Mouse (Mus musculus): ENCODE results near the gene Kctd21.

The Kctd21 gene

DNA sequence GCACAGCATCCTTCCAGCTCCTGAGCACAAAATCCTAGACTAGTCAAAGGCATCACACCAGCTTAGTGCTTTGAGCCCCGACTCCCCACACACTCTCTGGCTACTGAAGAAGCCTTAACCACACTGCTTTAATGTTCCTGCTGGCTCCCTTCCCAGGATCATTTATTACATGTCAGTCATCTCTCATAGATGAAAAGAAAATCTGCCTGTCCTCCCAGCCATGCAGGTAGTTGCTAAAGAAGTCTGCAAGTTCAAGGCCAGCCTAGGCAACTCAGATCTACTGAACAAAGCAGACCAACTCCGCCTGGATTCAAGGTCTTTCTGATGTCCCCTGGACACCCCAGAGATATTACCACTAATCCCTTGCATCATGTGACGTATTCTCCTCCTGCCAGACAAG lies 14.4 kb upstream of the Kctd21 start:
- CTCF ChIA-PET: no interaction called here

DNA sequence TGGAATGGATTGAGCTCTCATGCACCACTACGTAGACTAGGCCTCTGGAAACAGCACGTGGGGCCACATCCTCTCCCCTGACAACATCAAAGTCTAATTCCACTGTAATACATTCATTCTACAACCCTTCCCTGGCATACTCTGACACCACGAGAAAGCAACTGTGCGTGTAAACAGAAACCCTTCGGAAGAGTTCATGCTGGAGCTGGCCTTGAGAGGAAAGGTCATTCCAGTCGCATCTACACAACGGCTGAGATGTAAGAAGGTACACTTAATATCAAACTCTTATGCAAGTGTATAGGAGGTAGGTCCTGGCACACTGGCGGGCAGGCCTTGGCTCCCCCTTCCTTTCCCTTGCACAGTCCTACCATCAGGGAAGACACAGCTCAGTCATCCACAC lies 7.8 kb upstream of the Kctd21 start:
- CTCF ChIA-PET: no interaction called here

DNA sequence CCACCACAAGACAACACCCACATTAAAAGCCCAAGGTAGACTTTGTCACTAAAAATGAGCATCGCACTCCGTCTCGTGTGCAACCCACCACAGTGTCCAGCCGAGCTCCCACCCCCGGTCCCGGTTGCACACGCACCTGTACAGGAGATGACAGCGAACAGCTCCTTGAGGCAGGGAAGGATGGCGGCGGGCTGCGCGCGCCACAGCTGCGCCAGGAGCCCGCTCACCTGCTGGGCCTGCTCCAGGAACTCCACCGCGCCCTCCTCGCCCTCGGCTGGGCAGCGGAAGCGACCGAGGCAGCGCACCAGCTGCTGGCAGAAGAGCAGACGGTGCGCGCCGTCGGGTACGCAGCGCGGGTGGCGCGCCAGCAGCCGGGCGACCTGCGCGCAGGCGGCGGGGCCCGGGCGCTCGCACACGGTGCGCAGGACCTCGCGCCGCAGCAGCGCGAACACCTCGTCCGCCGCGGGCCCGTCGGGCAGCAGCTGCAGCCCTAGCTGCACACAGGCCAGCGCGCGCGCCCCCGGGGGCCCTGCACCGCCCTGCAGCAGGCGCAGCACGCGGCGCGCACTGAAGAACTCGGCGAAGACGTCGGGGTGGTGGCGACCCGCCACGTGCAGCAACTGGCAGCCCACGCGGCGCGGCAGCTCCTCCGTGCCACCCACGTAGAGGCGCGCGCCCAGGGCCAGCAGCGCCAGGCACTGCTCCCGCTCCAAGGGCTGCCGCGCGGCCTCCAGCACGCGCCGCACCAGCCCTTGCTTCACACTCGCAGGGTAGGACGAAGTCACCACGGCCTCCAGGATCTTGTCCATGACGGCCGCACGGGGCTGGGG lies 6.8 kb upstream of the Kctd21 start:
- CTCF ChIA-PET: no interaction called here

DNA sequence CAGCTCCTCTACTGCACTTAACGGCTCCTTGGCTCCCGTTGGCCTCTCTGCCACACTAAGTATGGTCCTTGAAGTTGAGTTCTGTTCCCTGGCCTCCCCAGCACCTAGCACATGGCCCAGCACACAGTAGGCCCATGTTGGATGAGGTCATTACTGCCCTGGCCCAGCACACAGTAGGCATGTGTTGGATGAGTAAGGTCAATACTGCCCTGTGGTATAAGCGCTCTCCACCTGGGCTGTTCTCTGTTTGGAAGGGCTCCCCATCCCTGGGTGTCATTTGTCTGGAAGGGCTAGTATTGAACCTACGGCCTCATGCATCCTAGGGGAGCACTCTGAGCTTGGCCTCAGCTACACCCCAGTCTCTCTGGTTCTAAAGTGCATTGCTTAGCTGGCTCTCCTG lies 4.8 kb upstream of the Kctd21 start:
- CTCF ChIA-PET: no interaction called here

DNA sequence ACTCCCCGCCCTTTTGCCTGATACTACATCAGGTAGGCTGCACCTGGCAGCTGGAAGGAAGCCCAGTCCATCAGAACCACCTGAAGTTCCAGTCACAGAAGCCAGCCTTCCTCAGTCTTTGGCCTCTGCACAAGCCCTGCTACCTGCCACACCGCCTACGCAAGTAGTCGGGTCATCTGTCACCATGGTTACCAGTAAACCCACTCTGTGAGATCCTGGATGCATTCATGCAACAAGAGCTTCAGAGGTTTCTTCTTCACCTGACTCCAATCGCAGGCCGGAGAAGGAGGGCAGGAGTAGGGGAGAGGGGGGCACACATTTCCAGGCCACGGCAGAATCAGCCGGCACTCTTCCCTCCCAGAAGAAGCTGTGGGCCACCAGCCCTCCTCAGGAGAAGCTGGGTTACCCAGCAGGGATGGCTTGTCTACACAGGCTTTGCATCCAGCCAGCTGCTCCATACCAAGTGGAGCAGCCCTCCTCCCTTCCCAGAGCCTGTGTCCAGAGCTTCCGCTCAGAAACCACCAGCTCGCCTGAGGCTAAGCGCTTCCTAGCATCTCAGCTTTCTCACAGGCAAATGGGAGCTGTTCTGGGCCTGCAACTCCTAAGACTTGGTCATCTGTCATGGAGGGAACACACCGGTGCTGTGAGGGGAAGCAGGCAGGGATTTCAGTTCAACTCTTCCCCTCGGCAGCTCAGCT lies 3.1 kb upstream of the Kctd21 start:
- CTCF ChIA-PET: no interaction called here

DNA sequence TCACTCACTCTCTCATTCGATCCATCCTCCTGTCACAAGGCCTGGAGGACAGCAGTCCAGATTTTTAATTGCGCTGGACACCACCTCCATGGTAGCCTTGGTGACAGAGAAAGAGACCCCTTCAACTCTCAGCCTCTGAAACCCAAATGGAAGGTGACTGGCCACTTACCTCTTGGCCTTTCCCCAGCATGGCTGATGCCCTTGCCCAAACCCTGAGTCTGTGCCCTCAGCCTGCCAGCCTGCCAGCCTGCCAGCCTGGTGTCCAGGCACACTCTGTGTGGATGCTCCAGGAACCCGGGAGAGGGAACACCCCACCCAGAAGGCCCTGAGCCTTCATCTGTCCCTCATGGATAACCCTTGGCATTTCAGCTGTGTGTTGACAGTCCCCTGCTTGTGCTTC lies 2.5 kb upstream of the Kctd21 start:
- CTCF ChIA-PET: no interaction called here

DNA sequence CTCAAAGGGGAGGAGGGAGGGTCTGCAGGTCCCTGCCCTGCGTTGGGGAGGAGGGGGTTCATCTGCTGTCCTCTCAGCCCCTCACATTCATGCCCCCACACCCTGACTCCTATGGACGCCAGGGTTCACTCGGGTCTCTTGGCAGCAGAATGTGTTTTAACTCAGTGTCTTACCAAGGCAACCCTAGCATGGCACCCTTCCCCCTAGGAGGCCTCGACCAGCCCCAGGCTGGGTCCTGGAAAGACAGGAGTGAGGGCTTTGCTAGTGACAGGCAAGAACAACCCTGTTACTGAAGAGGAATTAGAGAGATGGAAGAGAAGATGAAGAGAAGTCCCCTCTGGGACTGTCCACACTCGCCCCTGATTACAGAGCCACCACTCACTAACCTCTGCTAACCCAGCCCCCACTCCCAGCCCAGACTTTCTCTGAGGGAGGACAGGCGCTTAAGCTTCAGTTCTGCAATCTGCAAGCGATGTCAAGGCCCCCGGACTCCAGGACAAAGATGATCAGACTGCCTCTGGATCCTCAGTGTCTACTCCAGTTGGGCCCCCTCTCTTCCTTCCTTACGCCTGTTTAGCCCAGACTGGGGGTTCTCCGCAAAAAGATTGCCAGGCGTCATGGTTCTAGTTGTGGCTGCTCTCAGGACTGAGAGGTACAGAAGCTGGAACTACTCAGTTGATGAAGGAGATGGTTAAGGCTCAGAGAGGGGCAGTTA lies 1.0 kb upstream of the Kctd21 start:
- CTCF ChIA-PET: no interaction called here

DNA sequence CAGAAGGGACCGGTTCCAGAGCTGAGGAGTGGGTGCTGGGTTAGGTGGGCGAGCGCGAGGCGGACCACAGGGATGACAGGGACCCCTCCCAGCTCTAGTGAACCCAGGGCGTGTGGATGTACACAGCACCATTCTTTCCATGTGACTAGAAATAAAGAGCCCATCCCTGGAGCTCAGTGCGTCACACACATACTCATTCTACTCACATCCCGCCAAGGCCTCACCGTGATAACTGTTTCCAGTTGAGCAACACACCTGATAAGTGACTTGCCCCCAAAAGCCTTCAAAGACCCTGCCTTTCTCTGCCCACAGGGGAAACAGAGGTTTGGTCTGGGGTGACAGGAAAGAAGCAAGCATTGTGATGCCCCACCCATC lies 527 bp downstream of the Kctd21 start:
- CTCF ChIA-PET: no interaction called here

DNA sequence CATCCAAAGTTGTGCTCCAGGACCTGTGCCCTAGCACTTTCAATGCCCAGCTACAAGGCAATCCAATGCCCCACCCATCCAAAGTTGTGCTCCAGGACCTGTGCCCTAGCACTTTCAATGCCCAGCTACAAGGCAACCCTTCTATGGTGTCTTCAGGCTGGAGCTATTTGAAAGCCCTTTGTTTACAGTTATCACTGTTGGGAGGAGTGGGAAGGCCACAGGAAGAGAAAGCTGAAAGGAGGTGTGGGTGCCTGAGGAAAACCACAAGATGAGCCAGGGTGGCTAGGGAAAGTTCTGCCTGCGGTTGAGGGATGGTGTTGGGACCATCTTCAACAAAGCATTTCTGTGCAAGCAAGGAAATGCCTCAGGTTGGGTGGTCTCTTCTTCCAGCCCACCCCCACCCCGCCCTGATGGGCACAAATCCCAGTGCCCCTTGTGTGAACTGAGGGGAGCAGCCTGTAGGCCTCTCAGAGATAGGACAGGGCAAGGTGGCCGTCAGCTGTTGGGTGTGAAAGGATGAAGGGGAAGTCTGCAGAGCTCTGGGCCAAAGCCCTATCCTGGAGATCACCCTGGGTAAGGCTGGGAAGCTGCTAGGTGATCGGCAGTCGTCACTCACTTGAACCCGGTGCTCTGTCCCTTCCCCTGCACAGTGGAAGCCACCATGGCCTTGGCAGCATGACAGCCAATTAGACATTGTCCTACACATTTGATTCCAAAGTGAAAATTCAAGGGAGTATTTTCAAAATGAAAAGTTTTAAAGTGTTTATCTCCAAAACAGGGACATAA lies 1.2 kb downstream of the Kctd21 start:
- CTCF ChIA-PET: no interaction called here

DNA sequence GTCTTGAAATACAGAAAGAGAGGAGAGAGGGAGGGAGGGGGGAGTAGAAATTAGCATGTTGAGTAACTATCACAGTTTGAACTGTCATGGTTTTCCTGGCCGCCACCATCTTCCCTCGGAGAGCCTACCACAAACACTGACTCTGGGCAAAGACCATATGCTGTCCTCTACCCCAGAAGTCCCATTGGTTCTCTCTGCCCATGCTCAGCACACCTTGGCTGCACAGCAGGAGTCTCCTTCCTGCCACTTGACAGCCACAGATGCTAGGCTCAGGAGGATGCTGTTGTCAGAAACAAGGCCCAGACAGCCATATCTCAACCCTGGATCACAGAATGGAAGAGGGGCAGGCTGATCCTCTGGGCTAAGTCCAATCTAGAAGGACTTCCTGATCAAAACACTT lies 2.3 kb downstream of the Kctd21 start:
- CTCF ChIA-PET: no interaction called here

DNA sequence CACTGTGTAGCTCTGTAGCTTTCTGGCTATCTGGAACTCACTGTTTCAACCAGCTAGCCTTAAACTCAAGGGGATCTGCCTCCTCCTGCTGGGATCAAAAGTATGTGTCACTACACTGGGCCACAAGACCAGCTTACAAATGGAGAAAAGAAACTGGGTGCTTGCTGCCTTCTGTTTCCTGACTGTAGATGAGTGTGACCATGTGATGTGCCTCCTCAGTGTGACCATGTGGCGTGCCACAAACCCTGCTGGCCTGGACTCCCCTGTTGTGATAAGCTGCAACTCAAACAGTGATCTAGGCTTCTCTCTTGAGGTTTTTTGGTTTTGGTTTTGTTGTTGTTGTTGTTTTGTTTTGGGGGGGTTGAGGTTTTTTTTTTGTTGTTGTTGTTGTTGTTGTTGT lies 4.6 kb downstream of the Kctd21 start:
- CTCF ChIA-PET: interaction anchor here (0.9 kb wide), 1 partner anchor 16 kb away, joined by 3 read pairs; no protein-coding TSS in a partner anchor

DNA sequence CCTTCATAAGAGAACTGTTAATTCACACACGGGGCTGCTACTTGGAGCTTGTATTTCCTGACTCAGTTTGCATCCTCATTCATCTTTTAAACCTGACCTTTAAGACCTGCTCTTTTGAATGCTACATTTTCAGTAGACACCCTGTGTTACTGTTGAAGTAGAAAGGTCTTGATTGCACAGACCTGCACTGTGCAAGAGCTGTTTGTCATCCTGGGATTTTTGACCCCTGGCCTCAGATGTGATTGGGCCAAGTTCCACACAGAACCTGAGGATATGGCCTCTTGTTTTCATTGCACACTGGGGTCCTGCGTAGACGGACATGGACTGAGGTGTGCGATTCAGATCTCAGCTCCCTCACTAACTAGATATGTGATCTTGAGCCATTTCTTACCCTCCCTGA lies 6.5 kb downstream of the Kctd21 start:
- CTCF ChIA-PET: no interaction called here

DNA sequence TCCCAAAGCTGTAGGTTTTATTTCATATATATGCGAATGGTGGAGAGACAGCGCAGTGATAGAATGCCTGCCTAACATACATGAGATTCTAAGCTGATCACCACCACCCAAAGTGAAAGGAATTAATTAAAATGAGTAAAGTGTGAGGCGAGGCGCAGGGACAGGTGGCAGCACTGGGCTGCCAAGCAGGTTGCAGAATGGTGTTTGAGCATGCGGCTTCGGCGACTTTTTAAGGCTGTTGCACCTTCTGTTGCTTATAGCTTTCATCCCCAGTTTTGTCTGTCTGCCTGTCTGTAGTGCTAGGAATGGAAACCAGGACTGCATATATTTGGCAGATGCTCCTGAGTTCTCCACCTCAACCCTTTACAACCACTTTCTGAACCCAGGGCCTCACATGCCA lies 7.5 kb downstream of the Kctd21 start:
- CTCF ChIA-PET: no interaction called here

DNA sequence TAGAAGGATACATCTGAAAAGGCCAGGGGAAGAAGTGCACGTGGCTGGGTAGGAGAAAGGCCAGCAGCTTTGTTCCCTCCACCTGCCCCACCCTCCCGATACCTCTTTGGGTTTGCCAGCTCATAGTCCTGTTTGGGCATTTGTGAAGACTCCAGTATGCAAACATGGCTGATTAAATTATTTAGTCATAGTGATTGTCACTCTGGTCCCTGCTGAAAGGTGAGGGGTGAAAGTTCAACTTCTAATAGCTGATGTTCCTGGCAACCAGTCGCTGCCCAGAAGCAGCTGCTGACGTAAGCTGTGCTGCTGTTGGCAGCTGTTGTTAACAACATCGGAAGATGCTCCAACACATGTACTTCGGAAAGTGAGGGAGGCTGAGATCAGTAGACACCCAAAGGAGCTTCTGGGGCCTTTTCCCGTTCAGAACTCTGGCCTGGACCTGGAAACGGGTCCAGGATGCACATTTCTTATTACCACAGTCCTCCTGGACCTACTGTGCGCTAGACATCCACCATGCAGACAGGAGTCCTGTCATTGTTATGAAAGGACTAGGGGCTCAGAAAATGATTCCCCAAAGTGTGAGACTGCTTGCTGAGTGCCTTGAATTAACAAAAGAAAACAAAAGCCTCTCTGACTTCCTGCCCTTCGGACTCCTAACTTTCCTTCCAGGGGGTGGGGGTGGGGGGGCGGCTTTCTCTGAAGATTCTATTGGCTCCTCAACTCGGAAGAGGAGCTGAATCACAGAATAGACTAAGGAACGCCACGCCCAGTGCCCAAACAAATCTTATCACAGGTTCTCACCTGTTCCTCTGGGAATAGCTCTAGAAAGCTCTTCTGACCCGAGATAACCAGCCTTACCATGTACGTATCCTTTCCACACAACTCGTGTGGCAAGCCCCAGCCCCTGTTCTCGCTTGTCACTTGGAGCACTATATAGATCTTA lies 9.1 kb downstream of the Kctd21 start:
- CTCF ChIA-PET: interaction anchor here (0.7 kb wide), 1 partner anchor 28 kb away, joined by 3 read pairs; no protein-coding TSS in a partner anchor

DNA sequence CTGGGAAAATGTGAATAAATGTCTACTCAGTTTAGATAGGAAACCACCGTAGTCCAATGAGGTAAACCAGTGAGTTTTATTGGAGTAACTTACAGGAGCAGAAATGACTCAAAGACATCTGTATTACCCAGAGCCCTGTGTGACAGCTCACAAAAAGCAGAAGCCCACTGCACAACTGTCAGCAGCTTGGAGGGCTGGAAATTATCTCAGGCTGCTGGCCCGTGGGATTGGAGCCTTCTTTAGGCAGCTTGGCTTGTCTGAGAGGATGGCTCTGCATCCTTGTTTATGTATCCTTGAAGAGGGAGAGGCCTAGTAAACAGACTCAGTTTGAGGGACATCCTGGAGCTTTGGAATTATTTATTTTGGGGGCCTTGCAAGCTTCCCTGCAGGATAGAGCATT lies 10.8 kb downstream of the Kctd21 start:
- CTCF ChIA-PET: no interaction called here

DNA sequence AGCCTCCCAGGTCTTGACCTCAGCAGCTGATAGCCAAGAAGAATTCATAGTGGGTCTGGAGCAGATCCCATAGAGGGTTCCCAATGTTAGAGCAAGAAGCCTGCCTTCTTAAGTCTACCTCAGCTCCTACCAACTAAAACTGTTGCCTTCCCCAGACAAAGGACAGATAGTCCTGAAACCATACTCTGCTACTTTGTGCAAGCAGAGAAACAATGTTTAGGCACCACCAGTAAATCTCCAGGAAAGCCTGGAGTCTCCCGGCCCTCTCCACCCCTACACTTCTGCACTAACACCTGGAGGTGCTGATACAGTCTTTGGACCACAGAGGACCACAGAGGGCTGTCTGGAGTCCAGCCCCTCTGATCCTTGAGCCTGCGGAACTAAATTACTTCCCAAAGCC lies 12.5 kb downstream of the Kctd21 start:
- CTCF ChIA-PET: no interaction called here

DNA sequence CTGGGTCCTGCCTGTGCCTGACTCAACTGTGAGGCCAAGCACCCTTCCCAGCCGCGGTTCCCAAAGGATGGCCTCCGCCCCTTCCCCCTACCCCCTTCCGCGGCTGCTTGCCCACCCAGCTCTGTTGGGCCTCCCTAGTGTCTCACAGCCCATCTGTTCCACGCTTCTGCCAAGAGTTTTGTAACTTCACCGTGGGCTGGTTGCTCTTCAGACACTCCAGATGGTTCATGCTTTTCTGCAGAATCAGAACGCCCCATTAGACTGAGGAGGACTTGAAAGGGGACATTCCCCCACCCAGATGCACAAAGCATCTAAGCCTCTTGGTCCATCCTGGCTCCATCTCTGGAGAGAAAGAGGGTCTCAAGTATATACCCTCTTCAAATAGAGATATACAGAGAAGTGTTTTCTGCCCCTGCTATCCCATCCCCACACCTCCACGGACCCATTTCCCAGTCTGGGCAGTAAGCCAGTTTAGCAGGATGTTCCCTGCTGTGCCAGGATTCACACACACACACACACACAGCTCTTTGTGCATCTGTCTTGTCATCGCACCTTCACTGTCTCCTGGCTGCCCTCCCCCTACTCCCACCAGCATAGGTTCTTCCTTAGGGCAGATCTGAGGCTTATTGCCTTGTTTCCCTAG lies 13.2 kb downstream of the Kctd21 start:
- CTCF ChIA-PET: no interaction called here

DNA sequence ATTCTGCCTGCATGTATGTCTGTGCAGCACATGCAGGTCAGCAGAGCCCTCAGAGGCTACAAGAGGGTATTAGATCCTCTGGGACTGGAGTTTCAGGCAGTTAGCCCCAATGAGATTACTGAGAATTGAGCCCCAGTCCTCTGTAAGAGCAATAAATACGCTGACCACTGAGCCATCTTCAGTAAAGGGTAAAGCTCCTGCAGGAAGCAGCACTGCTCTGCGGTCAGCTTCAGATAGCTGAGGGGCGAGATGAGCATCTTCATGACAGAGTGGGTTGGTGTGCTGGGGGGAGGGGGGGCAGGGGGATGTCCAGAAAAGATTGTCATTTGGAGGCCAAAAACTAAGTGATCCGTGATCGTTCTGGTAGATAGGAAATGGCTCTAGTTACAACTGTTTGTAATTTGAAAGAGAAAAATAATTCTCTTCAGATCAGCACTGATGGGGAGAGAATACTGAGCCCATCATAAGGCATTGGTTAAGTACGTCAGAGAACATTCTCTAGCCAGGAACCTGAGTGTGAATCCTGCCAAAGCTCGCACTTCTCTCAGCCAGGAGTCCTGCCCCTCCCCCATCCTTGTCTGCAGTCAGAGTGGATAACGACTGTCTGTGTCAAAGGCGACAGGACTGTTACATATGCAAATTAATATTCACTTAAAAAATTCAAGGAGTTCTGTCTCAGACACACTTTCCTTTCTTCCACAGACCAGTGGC lies 14.1 kb downstream of the Kctd21 start:
- CTCF ChIA-PET: interaction anchor here (0.6 kb wide), 1 partner anchor 228 kb away, joined by 3 read pairs; no protein-coding TSS in a partner anchor

DNA sequence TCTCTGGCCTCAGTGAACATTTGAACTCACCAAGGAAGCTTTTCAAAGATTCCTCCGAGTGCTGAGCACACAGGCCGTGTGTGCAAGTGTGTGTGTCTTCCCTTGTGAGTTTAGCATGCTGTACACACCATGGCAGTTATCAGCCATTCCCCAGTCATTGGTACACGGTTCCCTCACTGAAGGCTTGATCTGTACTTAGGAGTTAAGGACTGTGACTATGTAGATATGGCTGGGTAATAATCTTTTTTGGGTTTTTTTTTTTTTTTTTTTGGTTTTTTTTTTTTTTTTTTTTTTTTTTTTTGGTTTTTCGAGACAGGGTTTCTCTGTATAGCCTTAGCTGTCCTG lies 14.7 kb downstream of the Kctd21 start:
- CTCF ChIA-PET: no interaction called here

DNA sequence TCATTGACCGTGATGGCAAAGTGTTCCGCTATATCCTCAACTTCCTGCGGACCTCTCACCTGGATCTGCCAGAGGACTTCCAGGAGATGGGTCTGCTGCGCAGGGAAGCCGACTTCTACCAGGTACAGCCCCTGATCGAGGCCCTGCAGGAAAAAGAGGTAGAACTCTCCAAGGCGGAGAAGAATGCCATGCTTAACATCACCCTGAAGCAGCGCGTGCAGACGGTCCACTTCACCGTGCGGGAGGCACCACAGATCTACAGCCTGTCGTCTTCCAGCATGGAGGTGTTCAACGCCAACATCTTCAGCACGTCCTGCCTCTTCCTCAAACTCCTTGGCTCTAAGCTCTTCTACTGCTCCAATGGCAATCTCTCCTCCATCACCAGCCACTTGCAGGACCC lies 15.3 kb downstream of the Kctd21 start:
- CTCF ChIA-PET: interaction anchor here (0.8 kb wide), 1 partner anchor 12 kb away, joined by 10 read pairs; no protein-coding TSS in a partner anchor
